Mouse (Mus musculus) mouse trophoblast stem cell (cell line): ENCODE measurements at regions not wholly inside any gene's neighbourhood (a gene's known extent, or its start where the extent isn't known, plus 50 kb on each side); places are given as distances from the start of the nearest gene placed in this dataset.

ENCODE experiments used
- in situ Hi-C, 2 experiments: fragments of 300-500 bp; cut with MseI, MboI; formaldehyde crosslinking; loops; 2 replicates in 1 of 2; 3 replicates in 1 of 2; pipeline ENCODE4 v1.15.1; 2025

DNA sequence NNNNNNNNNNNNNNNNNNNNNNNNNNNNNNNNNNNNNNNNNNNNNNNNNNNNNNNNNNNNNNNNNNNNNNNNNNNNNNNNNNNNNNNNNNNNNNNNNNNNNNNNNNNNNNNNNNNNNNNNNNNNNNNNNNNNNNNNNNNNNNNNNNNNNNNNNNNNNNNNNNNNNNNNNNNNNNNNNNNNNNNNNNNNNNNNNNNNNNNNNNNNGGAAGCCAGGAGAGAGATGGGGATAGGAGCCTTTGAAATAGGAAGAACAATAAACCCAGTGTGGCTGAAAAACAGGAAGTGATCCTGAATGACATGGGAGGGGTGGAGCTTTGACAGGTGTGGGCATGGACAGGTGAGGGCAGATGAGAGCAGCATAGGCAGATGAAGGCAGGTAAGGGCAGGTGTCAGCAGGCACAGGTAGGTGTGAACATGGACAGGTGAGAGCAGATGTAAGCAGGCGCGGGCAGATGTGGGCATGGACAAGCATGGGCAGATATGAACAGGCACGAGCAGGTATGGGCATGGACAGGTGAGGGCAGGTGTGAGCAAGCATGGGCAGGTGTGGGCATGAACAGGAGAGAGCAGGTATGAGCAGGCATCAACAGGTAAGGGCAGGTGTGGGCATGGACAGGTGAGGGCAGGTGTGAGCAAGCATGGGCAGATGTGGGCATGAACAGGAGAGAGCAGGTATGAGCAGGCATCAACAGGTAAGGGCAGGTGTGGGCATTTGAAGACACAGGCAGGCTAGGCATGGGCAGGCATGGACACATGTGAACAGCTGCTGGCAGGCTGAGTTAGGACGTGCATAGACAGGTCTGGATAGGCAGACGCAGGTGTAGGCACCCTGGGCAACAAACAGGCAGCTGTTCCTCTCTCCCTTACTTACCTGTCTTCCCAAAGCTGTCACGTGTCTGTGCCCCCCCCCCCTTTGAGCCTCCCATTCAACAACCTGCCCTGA is 135.2 kb upstream of the Zmiz1 start:
- in situ Hi-C loops = no loop called here

DNA sequence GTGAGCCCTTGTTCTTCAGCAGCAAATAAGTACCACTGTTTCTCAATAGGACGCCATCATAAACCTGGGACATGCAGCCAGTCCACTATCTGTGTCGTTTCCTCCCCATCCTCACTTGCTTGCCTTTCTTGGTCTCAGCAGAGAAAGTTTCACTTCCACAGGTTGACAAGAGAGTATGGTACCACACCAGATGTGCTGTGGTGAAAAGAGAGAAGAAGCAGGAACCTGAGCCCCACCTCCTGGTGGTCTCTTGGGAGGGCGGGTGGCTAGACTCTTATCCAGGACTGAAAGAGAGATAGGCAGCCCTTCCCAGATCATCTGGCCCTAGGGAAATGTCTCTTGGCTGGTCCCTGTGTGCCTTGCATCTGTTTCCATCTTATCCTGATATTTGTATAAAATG is 133.1 kb upstream of the Zmiz1 start:
- in situ Hi-C loops = no loop called here

DNA sequence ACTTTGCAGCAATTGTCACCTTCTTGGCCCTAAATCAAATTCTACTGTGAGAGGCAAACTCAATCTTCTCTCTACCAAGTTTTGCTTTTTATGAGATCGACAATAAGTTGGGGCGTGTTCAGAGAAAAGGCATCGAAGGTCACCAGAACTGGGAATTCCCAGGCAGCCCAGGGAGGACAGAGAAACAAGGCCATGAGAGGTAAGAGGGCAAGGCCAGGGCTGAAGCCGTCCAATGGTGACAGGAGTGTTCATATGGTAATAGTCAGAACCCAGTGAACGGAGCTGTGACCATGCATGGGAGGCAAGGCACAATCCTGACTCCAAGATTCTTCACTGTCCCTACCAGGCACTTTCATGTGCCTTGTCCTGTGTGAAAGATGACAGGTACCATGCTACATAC is 130.8 kb upstream of the Zmiz1 start:
- in situ Hi-C loops = no loop called here

DNA sequence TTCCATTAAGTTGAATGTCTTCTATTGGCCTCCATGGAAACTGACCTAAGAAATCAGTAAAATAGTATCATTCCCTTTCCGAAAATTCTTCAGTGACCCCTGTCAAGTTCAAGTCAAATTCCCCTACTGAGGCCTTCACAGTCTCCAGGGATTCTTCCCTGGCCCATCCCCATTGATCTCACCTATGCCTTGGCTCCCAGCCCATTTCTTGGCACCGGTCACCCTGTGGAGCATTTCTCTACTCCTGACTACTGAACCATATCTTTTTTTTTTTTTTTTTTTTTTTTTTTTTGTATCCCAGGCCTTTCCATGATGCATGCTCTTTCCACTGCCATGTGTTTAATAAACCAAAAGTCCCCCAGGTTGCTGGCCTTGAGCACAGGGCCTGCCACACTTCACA is 124.8 kb upstream of the Zmiz1 start:
- in situ Hi-C loops = no loop called here

DNA sequence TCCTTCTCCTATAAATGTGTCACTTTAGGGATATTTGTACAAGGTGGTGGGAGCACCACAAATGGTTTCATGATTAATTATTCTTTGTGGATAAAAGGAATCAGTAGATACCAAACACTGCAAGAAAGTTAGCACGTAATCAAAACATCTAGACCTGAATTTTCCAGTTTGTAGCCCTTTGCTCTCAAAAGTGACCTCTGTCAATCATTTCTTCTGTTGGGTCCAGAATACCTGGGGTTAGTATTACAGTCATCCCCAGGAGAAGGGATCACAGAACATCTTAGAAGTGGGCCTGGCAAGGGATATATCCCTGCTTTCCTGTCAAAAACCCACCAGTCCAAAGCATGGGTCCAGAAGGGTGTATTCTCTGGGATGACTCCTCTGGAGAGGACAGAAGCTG is 122.1 kb upstream of the Zmiz1 start:
- in situ Hi-C loops = no loop called here

DNA sequence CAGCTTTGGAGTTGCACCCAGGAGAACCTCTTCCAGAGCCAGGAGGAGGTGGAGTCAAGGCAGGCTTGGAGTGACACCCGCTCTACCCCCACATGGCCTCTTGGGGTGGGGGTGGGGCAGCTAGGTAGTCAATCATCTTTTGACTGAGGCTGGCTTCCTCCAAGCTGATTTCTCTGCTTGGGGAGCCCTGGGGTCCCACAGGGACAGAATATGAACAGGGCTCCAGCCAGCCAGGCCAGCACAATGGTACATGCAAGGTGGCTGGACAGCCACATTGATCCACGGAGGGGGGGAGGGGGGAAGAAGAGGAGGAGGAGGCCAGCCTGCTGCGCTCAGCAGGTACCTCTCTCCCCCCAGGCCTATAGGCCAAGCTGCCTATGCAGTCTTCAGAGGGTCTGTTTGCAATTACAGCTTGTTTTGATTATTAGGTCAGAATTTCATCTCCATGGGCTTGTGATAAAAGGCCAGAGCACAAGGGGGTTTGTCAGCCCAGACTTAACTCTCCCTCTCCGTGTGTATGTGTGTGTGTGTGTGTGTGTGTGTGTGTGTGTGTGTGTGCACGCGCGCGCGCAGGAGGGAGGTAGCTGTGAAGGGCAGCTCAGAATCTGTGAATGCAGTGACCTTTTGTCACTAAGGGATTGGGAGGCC is 120.5 kb upstream of the Zmiz1 start:
- in situ Hi-C loops = no loop called here

DNA sequence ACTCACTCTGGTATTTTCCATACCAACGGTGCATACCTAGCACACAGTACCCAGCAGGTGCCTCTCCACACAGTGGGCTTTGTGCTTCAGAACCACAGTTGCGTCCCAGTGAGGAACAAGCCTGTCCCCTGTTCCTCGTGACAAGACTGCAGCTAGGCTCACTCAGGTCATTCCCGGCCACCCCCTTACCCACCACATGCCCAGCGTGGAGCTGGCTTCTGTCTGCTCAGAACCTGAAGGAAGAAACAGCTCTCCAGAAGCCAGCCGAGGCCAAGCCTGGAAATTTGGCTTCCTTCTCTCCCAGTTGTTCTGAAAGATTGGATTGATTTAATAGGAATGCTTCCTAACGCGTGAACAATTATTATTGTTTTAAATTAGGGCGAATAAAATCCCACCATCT is 118.1 kb upstream of the Zmiz1 start:
- in situ Hi-C loops = no loop called here

DNA sequence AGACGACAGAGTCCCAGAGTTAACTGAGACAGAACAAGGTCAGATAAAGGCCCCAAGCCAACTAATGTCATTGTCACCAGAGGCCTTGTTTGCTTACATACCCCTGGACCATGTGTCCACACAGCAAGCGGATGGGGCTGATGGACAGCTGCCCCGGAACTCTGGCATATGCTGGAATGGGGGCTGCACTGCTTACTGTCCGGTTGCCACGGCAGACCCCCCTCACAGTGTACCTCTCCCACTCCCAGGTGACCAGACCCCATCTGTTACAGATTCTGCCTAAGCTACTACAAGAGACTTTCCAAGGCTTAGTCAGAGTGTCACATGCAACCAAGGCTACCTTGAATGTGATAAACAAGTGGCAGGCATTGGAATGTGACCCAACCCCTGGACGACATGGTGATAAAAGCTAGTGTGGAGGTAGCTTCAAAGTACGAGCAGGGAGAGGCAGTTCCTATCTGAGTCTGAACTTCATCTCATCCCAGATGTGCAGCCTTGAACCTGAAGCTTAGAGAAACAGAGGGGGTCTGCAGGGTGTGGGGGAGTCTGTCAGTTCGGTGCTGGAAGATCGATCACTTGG is 117.0 kb upstream of the Zmiz1 start:
- in situ Hi-C loops = no loop called here

DNA sequence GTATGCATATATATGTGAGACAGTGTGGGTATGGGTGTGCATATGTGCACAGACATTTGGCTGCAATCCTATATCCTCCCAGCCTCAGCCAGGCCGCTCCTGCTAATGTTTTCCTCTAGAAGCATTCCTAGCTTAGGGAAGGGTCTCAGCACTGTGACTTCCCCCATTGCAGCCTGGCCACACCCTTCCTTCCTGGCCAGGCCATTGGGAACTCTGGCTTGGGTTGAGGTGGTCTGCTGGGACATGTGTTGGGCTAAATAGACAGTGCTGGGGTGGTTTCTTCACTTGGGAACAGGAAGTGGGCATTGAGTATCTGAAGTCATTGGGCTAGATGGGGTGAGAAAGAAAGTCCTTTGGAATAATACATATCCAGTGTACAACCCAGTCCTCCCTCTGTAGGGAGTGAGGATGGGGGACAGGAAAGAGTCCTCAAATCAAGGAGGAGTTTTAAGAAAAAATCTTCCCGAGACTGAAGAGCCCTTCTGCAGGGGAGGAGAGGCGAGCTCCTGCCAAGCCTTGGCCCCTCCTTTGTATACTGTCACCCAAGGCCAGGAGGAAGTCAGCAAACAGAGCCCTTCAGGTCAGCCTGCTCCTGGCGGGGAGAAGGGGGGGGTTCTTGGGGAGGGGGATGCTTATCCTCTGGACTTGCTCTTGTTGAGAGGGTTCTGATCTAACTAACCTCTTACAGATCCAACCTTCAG is 116.0 kb upstream of the Zmiz1 start:
- in situ Hi-C loops = no loop called here

DNA sequence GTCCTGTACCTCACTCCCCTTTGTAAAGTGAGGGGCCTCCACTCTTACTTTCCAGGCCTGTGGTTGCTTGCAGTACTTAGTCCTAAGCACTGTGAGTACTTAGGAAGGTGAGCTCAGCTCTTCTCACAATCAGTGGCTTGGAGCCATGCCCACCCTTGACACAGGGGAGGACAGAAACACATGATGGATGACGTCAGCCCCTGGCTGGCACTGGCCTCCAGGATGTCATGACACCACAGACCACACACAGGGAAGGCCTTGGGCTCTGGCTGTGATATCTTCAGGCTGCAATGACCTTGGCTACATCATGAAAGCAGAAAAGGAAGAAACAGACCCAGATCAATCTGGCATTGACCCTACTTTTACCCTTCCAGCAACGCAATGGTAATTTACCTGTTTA is 113.0 kb upstream of the Zmiz1 start:
- in situ Hi-C loops = no loop called here

DNA sequence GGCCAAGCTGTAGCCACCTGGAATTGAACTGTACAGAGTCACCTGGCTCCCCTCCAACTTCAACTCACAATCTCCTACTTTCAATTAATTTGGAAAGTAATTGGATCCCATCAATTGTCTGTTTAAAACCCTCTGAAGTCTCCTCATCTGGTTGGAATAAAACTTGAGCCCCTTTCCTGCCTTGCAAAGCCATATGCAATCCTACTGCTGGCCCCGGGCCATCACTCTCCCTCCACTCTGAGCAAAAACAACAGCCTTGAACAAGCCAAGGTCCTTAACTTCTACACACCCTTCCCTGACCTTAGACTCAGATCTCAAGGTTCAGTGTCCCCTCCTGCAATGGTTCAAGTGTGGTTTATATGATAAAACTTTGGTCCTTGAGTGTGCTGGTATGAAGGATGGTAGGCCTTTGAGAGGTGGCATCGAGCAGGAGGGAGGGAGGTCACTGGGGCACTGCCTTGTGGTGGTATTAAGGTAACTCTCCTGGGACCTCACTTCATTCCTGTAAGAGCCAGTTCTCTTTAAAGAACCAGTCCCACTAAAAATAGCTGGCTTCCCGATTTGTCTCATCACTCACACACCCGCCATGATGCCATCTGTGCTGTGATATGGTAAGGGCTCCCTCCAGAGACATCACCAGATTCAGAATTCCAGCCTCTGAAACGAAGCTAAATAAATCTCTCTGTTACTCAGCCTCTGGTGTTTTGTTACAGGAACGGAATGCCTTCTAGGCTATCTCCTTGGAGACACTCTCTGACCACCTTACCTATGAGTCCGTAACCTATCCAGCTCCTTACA is 112.0 kb upstream of the Zmiz1 start:
- in situ Hi-C loops = no loop called here

DNA sequence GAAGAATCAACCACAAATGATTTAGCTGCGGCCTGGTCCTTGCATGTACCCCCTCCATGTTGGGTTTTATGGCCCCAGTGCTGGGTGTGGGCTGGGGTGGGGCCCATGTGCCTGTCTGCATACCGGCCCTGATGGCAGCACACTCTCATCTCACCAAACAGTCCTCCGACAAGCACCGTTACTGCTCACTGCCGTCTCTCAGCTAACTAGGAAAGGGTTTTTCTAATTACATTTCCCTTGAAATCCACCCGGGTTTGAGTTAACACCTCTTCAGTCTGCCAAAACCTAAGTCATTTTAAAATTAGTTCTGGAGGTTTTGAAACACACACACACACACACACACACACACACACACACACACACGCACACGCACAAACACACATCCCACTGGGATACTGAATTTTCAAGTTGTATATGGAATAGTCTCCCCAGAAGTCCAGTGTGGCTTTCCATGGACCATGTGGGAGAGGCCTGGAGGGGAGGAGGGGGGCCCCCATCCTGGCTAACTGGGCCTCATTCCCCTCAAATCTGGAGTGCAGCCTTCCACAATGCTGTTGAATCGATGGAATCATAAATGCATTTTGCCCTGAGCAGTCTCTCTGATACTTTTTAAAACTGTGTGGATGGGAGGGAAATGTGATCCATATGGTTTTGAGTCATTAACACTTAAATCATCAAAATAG is 108.6 kb upstream of the Zmiz1 start:
- in situ Hi-C loops = no loop called here

DNA sequence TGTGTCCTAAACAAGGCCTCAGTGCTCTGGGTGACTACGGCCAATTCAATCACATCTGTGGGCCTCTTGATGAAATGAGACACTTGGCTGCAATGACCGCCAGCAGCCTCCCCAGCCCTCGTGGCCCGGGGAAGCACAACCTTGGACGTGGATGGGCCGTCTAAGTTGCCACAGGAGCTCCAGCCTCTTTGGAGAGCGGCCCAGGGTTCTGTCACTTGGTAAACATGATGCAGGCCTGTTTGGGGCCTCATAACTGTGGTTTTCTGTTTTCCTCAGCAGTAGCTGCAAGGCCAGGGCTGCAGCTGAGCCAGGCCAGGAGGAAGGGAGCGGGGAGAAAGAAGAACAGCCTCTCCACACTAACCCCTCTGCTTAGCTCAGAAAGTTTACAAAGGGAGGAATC is 105.2 kb upstream of the Zmiz1 start:
- in situ Hi-C loops = no loop called here

DNA sequence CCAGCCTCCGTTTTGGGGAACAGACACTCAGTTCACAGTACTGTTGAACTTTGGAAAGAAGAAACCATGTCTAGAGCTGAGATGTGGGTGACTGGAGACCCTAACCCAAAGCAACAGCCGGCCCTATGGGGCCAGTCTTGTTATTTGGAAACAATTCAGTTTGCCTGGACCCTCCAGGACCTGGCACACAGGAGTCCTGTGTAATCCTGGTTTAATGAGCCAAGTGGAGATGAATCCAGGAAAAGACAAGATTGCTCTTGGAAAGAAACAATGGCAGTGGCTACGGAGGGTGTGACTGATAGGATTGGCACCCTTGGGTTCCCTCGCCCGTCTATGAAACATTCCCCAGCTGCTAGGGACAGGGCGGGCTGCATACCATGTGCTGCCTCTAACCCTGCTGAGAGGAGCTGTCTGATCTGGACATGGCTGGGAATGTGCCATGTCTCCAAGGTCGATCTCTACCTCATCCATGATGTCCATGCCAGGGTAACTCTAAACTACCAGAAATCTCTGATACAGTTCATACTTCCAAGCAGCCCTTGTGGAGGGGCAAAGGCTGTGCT is 104.6 kb upstream of the Zmiz1 start:
- in situ Hi-C loops = no loop called here

DNA sequence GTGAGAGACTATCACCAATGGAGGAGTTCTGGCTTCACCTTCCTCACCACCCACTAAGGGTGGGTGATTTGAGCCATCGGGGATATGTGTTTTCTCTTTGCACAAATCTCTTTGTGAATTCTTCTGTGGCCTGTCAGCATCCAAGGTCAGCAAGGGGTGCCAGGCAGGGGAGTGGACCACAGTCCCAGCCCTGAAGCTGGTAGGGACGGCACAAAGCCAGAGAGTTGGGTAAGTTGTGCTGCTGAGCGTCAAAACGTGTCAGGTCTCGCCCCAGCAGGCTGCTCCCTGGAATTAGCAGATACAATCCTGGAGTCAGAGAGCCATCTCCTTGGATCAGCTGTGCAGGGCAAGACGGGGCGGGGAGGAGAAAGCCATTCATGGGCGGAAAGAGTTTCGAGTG is 101.2 kb upstream of the Zmiz1 start:
- in situ Hi-C loops = no loop called here

DNA sequence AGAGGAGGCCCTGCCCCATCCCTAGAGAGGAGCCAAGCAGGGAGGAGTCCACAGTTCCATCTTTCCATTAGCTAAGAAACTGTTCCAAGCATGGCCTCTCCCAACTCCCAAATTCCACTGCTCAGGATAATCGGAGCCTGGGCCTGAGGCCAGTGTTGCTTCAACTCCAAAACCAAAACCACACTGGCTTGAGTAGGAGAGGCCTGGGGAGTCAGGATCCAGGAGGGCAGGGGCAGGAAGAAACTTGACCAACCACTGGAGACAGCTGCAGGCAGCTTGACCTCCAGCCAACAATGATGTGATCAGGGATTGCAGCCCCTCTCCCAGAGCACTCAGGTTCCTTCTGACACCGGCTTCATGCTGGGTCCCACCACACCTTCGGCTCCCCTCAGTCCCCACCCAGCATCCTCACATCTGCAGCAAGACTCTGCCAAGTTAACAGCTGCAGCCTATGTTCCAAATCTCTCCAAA is 99.1 kb upstream of the Zmiz1 start:
- in situ Hi-C loops = no loop called here

DNA sequence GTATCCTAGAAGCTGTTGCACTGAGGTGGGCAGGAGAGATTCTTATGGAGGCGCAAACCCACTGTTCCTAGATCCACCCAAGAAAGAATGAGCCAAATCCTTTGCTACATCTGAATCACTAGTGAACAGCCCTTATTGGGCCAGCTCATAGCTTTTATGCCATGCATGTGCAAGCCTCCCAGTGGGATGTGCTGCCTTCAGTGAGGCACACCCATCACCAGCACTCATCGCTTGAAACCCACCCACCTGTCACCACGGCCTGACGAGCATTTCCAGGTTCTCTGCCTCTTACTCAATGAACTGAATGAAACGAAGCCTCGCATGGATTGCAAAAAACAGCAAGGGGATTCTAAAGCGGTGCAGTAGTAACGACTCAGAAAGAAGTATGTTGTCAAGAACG is 98.3 kb upstream of the Zmiz1 start:
- in situ Hi-C loops = no loop called here

DNA sequence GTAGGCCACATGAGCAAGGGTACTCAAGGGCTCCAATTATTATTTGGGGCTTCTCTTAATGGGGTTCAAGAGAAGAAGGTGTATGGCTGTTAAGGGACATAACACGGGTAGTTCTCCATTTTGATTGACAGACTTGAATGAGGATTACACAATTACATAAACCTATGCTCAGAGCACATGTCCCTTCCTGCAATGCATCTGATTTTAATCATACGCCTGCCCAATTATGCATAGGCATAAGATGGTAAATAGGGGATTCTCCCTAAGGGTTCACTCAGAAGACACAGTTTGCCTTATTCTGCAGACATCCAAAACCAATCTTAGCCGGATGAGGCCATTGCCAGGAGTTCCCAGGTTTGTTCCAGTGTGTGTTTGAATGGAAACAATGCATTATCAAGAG is 97.9 kb upstream of the Zmiz1 start:
- in situ Hi-C loops = no loop called here

DNA sequence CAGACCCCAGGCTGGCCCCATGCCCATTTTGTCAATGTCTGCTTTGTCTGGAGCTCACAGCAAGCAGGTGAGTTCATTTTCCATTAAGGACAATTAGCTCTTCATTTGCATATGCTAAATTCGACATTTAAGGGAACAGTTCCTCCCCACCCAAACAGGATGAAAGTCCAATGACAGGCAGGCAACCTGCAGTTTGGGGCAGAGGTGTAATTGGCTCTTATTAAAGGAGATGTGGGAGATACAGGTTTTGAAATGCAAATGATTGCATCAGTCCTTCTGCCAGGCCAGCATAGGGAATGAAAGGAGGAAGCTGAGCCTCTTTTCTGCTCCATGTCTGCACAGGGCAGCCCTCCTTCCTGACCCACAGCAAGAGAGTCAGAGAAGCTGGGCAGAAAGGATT is 96.2 kb upstream of the Zmiz1 start:
- in situ Hi-C loops = no loop called here

DNA sequence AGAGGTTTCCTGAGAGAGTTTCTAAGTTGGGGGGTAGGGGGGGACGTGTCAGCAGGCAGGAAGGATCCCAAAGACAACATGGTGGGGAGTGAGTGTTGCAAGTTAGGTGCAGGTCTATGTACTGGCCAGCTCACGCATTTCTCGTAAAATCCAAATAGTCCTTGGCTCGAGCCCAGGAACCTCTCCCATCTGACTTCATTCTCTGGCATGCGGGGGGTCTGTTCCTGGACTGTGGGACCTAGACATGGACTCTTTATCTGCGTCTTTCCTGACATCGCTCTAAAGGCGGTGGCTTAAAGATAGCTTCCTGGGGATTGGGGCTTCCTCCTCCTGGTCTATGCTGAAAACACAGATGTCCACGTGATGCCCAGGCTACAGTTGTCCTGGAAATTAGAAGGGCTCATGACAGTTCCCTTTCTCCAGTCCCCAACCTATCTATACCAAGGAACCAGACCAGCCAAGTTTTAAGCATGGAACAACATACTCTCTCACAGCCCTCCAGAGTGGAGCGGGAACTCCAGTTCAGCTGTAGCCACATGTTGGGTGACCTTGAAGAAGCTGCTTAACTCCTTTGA is 93.7 kb upstream of the Zmiz1 start:
- in situ Hi-C loops = no loop called here
